Comparison of ENCODE assay signal across 22 mouse cellular contexts in the genomic region with DNA sequence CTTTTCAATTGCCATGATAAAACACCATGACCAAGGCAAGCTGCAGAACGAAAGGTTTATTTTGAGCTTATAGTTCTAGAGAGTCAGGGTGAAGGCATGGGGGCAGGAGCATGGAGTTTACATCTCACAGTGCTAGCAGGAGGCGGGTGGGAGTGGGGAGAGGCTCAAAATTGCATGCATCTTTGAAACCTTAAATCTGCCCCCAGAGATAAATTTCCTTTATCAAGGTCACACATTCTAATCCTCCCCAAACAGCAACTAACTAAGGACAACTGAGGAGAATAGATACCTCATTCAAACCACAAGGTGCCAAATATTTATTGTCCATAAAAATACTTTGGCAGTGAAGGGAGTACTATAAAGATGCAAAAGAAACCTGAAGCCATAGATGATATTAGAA. TPM values are rescaled to one million over a fixed set of nuclear protein-coding genes. Genes with fewer than 3 reads are reported as not detected.
DNase-seq lines count a peak whose midpoint lies in the region; ATAC-seq and TF ChIP-seq lines count a peak whose summit lies in the region.
"Had no signal": no experiment of that assay in that cellular context is flagged by ENCODE, and none has a peak within 500 bp of the region (broad histone marks: within the 10 kb centered on the region; RNA-seq: fewer than 3 reads in every experiment).

No protein-coding gene starts in this region.

- no peak for DNase-seq in MEL (ENCODE audit: low read depth, low spot score)
- DNase-seq in liver = peak; percentile 43
- DNase-seq in liver, embryonic 14.5 days (ENCODE audit: low read depth in 3 of 3, low spot score in 3 of 3) = peak in 2 of 3 experiments; percentile 41 to 47
- no peak for DNase-seq in gastrocnemius, postnatal 36 days
- no peak for DNase-seq in gastrocnemius, adult 18-20 months (ENCODE audit: low spot score)
- DNase-seq: adrenal gland, postnatal 14 days; B cell, adult 2 months; cerebellum, adult 18-20 months; cerebellum, adult 9-11 months; cerebellum, postnatal 36 days; heart, postnatal 10 days; heart, postnatal 4 days had no signal

- H3K4me3 ChIP-seq in MEL (ENCODE audit: control insufficient read depth in 1 of 2, insufficient read depth in 1 of 2, low read depth in 2 of 2, low read length in 2 of 2) = no peak overlapping the region
- no peak overlapping the region for H3K4me3 ChIP-seq in liver, embryonic 14.5 days (ENCODE audit: insufficient read depth in 1 of 2, low read depth in 2 of 2, low read length in 2 of 2)
- no peak overlapping the region for H3K4me3 ChIP-seq in neural tube, embryonic 15.5 days (replicated peaks)
- H3K4me3 ChIP-seq: embryonic facial prominence, embryonic 13.5 days; forebrain, embryonic 10.5 days; hindbrain, embryonic 13.5 days had no signal

- no peaks in the 10 kb centered on the region for H3K27me3 ChIP-seq in MEL (ENCODE audit: control insufficient read depth in 1 of 2, insufficient read depth in 2 of 2, low read length in 2 of 2)
- H3K27me3 ChIP-seq in liver, embryonic 14.5 days (ENCODE audit: control insufficient read depth, insufficient read depth, low read length) = no peaks in the 10 kb centered on the region
- no peaks in the 10 kb centered on the region for H3K27me3 ChIP-seq in neural tube, embryonic 15.5 days (replicated peaks)
- H3K27me3 ChIP-seq: embryonic facial prominence, embryonic 13.5 days; hindbrain, embryonic 13.5 days had no signal

- TF ChIP-seq RAD21 in MEL (IDR thresholded peaks at IDR 0.05; ENCODE audit: low read depth, low read length) = no peak

- intact Hi-C loops in gastrocnemius, postnatal 36 days (cut with DNase I) = no loop called here

- peak in 1 of 2 experiments; percentile 69; a peak in 2 of 4 replicates for TF ChIP-seq EP300 in MEL (IDR thresholded peaks at IDR 0.05; ENCODE audit: low read depth in 1 of 2, low read length in 2 of 2)
- TF ChIP-seq EP300 in liver, embryonic 14.5 days (IDR thresholded peaks at IDR 0.05; ENCODE audit: low read depth) = peak; percentile 81

- peak; percentile 76 for ATAC-seq in liver, embryonic 14.5 days (ENCODE audit: insufficient read depth)
- ATAC-seq in megakaryocyte progenitor cell, adult 5-6 weeks (replicated peaks; ENCODE audit: poor library complexity) = peak; percentile 51
- no peak for ATAC-seq in neural tube, embryonic 15.5 days (ENCODE audit: low FRiP score)
- ATAC-seq: activated CD4-positive, CD25-positive, alpha-beta regulatory T cell, adult 4 months; CD4-positive, CD25-positive, alpha-beta regulatory T cell, adult 4 months; forebrain, embryonic 14.5 days; hindbrain, postnatal 0 days had no signal

- peaks cover 12 to 13% of the 10 kb centered on the region in 2 experiments for H3K4me1 ChIP-seq in MEL (ENCODE audit: control insufficient read depth in 1 of 2, insufficient read depth in 2 of 2, low read length in 2 of 2)
- peaks cover 7 to 15% of the 10 kb centered on the region in 2 experiments for H3K4me1 ChIP-seq in liver, embryonic 14.5 days (replicated peaks; ENCODE audit: control insufficient read depth in 2 of 2, insufficient read depth in 2 of 2, low read length in 1 of 2)
- H3K4me1 ChIP-seq in neural tube, embryonic 15.5 days = no peaks in the 10 kb centered on the region
- H3K4me1 ChIP-seq: embryonic facial prominence, embryonic 13.5 days; forebrain, embryonic 10.5 days; hindbrain, embryonic 13.5 days had no signal

- no peak overlapping the region for H3K4me2 ChIP-seq in liver, embryonic 14.5 days (ENCODE audit: low read depth)
- H3K4me2 ChIP-seq in neural tube, embryonic 15.5 days = no peak overlapping the region
- H3K4me2 ChIP-seq: embryonic facial prominence, embryonic 13.5 days; hindbrain, embryonic 13.5 days had no signal

- no peak for TF ChIP-seq POLR2A in MEL (IDR thresholded peaks at IDR 0.05; ENCODE audit: control insufficient read depth in 1 of 2, insufficient read depth in 1 of 2, low read depth in 1 of 2, low read length in 2 of 2, poor library complexity in 1 of 2)

- H3K9ac ChIP-seq in MEL (ENCODE audit: control insufficient read depth, low read depth, low read length, poor library complexity, severe bottlenecking) = no peak overlapping the region
- no peak overlapping the region for H3K9ac ChIP-seq in liver, embryonic 14.5 days (replicated peaks)
- no peak overlapping the region for H3K9ac ChIP-seq in neural tube, embryonic 15.5 days (replicated peaks)
- H3K9ac ChIP-seq: embryonic facial prominence, embryonic 13.5 days; hindbrain, embryonic 13.5 days had no signal

- H3K9me3 ChIP-seq in MEL (replicated peaks; ENCODE audit: insufficient read depth, low read length) = no peaks in the 10 kb centered on the region
- H3K9me3 ChIP-seq in liver, embryonic 14.5 days (ENCODE audit: control insufficient read depth, low read length) = no peaks in the 10 kb centered on the region
- no peaks in the 10 kb centered on the region; the same call in 1 of the 2 replicates for H3K9me3 ChIP-seq in neural tube, embryonic 15.5 days (replicated peaks)
- H3K9me3 ChIP-seq: embryonic facial prominence, embryonic 13.5 days; G1E had no signal

- H3K36me3 ChIP-seq in MEL (ENCODE audit: control insufficient read depth in 1 of 2, insufficient read depth in 2 of 2, low read length in 2 of 2) = peaks cover 0 to 12% of the 10 kb centered on the region in 2 experiments; a peak in 2 of 4 replicates
- H3K36me3 ChIP-seq in liver, embryonic 14.5 days (replicated peaks; ENCODE audit: control insufficient read depth, insufficient read depth, low read depth) = no peaks in the 10 kb centered on the region
- H3K36me3 ChIP-seq in neural tube, embryonic 15.5 days = no peaks in the 10 kb centered on the region
- H3K36me3 ChIP-seq: embryonic facial prominence, embryonic 13.5 days; forebrain, embryonic 10.5 days; G1E; hindbrain, embryonic 13.5 days had no signal

- no peak for TF ChIP-seq CTCF in MEL (IDR thresholded peaks at IDR 0.05 in 2 of 3, conservative IDR thresholded peaks at IDR 0.05 in 1 of 3; ENCODE audit: control insufficient read depth in 1 of 3, insufficient read depth in 1 of 3, low read depth in 2 of 3, low read length in 3 of 3, poor library complexity in 1 of 3, severe bottlenecking in 1 of 3)
- TF ChIP-seq CTCF in liver, embryonic 14.5 days (IDR thresholded peaks at IDR 0.05; ENCODE audit: low read depth) = no peak

- WGBS in liver, embryonic 14.5 days (ENCODE audit: insufficient replicate concordance) = 61% methylated on average over 2 of the region's 2 CpGs
- WGBS in neural tube, embryonic 15.5 days = 94% methylated on average over 2 of the region's 2 CpGs

- no peak overlapping the region for H3K27ac ChIP-seq in MEL (ENCODE audit: control insufficient read depth, low read depth, low read length)
- H3K27ac ChIP-seq in liver, embryonic 14.5 days = no peak overlapping the region
- no peak overlapping the region for H3K27ac ChIP-seq in neural tube, embryonic 15.5 days (replicated peaks)
- H3K27ac ChIP-seq: embryonic facial prominence, embryonic 13.5 days; forebrain, embryonic 10.5 days; hindbrain, embryonic 13.5 days; hindbrain, postnatal 0 days had no signal

- no peaks in the 10 kb centered on the region for H3K79me2 ChIP-seq in MEL (ENCODE audit: control insufficient read depth, insufficient read depth, low read length, poor library complexity)

TF ChIP-seq in MEL, 35 proteins besides CTCF, POLR2A, EP300 and RAD21:
- peak; percentile 37; the same call in 1 of the 2 replicates for TF ChIP-seq GATA1 (IDR thresholded peaks at IDR 0.05; ENCODE audit: low read depth, low read length)
- TF ChIP-seq TCF12 (IDR thresholded peaks at IDR 0.05; ENCODE audit: low read depth, low read length) = peak; percentile 83; the same call in 1 of the 2 replicates
- TF ChIP-seq TAL1 (IDR thresholded peaks at IDR 0.05; ENCODE audit: low read length) = peak; percentile 45
- 0 out of 2 replicates have a peak, but pooled peaks have one; percentile 21 for TF ChIP-seq ETS1 (IDR thresholded peaks at IDR 0.05; ENCODE audit: low read depth, low read length)
- TF ChIP-seq CHD2 (IDR thresholded peaks at IDR 0.05; ENCODE audit: low read length) = no peak
- no peak for TF ChIP-seq NRF1 (IDR thresholded peaks at IDR 0.05; ENCODE audit: insufficient read depth, low read depth, low read length, poor library complexity, severe bottlenecking)
- TF ChIP-seq TBP (IDR thresholded peaks at IDR 0.05; ENCODE audit: low read depth, low read length) = no peak

RNA-seq across cellular contexts. Expression of a gene that starts 19.3 kb away (rescaled TPM):
- 11.1 and 11.4 TPM in 2 replicates for total RNA-seq in MEL (2012; rRNA removed)
- polyA plus RNA-seq in MEL (2012; ENCODE audit: insufficient read depth in 1 of 2, insufficient read length in 2 of 2, low read depth in 1 of 2, low replicate concordance in 2 of 2, missing spikeins in 1 of 2) = 10 to 100 TPM in 1 of 2 experiments, not detected in 1; 19.2 TPM
- 6.8 and 8.3 TPM in 2 replicates for polyA plus RNA-seq in liver, embryonic 14.5 days (2012; rRNA removed)
- polyA plus RNA-seq in liver, embryonic 14.5 days (2014; fragmentation: Nextera tagmentation; extraction: Ambion mirVana) = 4.9 and 5.4 TPM in 2 replicates
- 23.4 and 30.3 TPM in 2 replicates for total RNA-seq in megakaryocyte progenitor cell, adult 5-6 weeks (2015)
- total RNA-seq in megakaryocyte progenitor cell, adult 5-6 weeks (2017) = 12.0 and 22.4 TPM in 2 replicates
- 17.5 and 17.8 TPM in 2 replicates for polyA plus RNA-seq in neural tube, embryonic 15.5 days (2015; fragmentation: Nextera tagmentation; extraction: Ambion mirVana)
- total RNA-seq in gastrocnemius, postnatal 36 days (2021) = 10 to 100 TPM; 34.3 TPM
- 10 to 100 TPM; 38.6 to 39.2 TPM for total RNA-seq in gastrocnemius, adult 18-20 months (2021)

Comparison
In these comparisons a context has a peak if more than half of its experiments do, and no peak if none do; other contexts are left out.
1. DNase-seq: peak in liver (single experiment) and liver, embryonic 14.5 days (2 of 3); none in MEL (single experiment), gastrocnemius, postnatal 36 days (0 of 2) and gastrocnemius, adult 18-20 months (single experiment).